Mouse (Mus musculus): ENCODE data around the gene Pfdn6.

DNA sequence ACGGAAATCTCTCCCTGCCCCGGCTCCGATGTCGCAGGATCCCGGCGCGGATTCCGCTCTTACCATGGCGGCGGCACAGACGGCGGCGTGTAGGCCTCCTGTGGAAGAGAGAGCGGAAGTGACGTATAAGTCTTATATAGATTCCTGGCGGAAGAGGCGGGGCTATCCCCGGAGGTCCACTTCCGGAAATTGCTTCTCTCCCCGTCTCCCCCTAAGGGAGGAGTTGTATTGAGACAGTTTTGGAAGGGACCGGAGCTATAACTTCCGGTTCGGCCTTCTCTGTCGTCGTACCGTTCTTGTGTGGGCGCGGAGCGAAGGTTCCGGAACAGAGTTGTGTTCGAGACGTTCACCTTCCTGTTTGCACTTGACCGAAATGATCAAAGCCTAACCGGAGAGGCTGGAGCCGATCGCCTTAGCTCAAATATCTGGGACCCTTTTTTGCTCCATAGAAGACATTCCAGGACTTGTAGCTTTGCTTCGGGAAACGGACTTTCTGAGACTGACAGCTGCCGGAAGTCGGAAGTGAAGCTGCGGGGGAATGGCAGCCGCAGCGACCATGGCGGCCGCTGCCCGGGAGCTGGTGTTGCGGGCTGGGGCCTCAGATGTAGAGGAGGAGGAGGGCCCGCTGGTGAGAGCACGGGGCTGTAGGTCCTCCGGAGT, 15.5 kb upstream of the Pfdn6 start, which contains the start of the genes Vps52 and Rps18:
- peak; percentile 50; the same call in 1 of the 2 replicates for TF ChIP-seq CHD2 (IDR thresholded peaks at IDR 0.05; ENCODE audit: low read depth, low read length)
- TF ChIP-seq HCFC1 (IDR thresholded peaks at IDR 0.05; ENCODE audit: borderline replicate concordance, insufficient read depth, low read length) = peak; percentile 90
- no peak for TF ChIP-seq ZC3H11A (IDR thresholded peaks at IDR 0.05; ENCODE audit: borderline replicate concordance, low read depth, low read length)
- TF ChIP-seq MAFK (IDR thresholded peaks at IDR 0.05; ENCODE audit: insufficient read depth, low read depth, low read length) = no peak
- TF ChIP-seq ZNF384 (IDR thresholded peaks at IDR 0.05; ENCODE audit: low read depth, low read length) = no peak

Measured in ES-E14 (cell line).